Mouse (Mus musculus): ENCODE data around the gene Ms4a18.

- TF ChIP-seq FLI1 (IDR thresholded peaks at IDR 0.05; ENCODE audit: low read length) (no peak), GATA1 (IDR thresholded peaks at IDR 0.05; ENCODE audit: borderline replicate concordance, low read length) (peak; percentile 7; the same call in 1 of the 3 replicates)
Measured at GRCm38 (mm10) chr19:10970457-10970856, 47.4 kb downstream of the Ms4a18 start.
